In the genomic region with DNA sequence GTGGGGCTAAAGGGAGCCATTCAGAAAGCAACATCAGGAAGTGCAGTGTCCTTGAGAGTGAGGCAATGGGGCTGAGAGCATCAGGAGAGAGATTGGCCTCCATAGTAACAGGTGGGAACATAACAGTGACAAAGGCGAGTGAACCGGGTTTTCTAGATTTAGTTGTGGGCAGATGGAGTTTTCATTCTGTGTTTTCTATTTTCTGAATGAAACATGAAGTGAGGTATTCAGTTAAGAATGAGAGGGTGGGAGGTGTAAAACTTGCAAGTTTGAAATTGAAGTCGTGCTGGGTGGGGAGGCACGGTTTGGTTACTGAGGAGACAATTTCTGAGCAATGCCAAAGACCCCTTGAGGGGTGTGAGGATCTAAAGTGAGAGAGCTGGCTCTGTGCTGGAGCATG, we compare ENCODE assay signal across 23 mouse cellular contexts.
A peak's percentile ranks its signal among the peaks of the same experiment; 100 is the strongest.
DNase-seq lines count a peak whose midpoint lies in the region; ATAC-seq lines count a peak whose summit lies in the region.
"Had no signal": no experiment of that assay in that cellular context is flagged by ENCODE, and none has a peak within 500 bp of the region (broad histone marks: within the 10 kb centered on the region; RNA-seq: fewer than 3 reads in every experiment).

No protein-coding gene starts in this region.

- intact Hi-C loops in left cerebral cortex, postnatal 4 days (cut with DNase I) = no loop called here

- ATAC-seq in activated CD4-positive, CD25-positive, alpha-beta regulatory T cell, adult 4 months = no peak
- ATAC-seq: forebrain, embryonic 13.5 days; inflammation-experienced regulatory T-cells, adult 6 months; midbrain, embryonic 13.5 days; Patski had no signal

- peak; percentile 8 to 17 for DNase-seq in left cerebral cortex, adult 18-20 months (ENCODE audit: low spot score in 2 of 2)
- no peak for DNase-seq in left cerebral cortex, postnatal 4 days
- peak; percentile 38 for DNase-seq in brain, adult 2 months (ENCODE audit: low read depth, low spot score)
- DNase-seq in frontal cortex, postnatal 36 days (ENCODE audit: low spot score in 2 of 2) = peak; percentile 19 to 40
- peak; percentile 17 for DNase-seq in right cerebral cortex, postnatal 25 days
- no peak for DNase-seq in urinary bladder, postnatal 4 days (ENCODE audit: low spot score in 2 of 2)
- DNase-seq: adrenal gland, postnatal 14 days; cerebellum, adult 2 months; cerebellum, postnatal 14 days; gastrocnemius, postnatal 14 days; heart, postnatal 14 days; kidney, adult 11 months; kidney, postnatal 14 days; liver, embryonic 13.5 days; lung, adult 18-20 months; lung, postnatal 10 days; thymus, adult 2 months; thymus, postnatal 4 days had no signal

Comparison
In these comparisons a context has a peak if more than half of its experiments do, and no peak if none do; other contexts are left out.
1. DNase-seq: peak in left cerebral cortex, adult 18-20 months (2 of 2), brain, adult 2 months (single experiment), frontal cortex, postnatal 36 days (2 of 2) and right cerebral cortex, postnatal 25 days (single experiment); none in left cerebral cortex, postnatal 4 days (single experiment) and urinary bladder, postnatal 4 days (0 of 2).